In the genomic region with DNA sequence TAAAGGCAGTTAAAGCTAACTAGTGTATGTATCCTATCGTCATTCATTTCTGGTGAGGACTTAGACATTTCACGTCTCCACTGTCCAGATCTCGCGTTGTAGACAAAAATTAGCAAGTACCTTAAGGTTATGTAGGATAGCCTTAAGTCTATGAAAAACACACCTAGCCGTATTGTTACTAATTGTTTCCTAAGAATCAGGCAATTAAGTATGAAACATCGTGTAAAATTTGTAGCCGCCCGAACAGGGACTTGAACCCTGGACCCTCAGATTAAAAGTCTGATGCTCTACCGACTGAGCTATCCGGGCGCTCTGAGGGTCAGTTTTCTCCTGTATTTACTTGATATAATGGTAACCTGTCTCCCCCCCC, we compare ENCODE assay signal across 8 mouse cellular contexts. TPM values are rescaled to one million over a fixed set of nuclear protein-coding genes. Genes with fewer than 3 reads are reported as not detected.
DNase-seq lines count a peak whose midpoint lies in the region; ATAC-seq and TF ChIP-seq lines count a peak whose summit lies in the region.

No protein-coding gene starts in this region.

- peak; percentile 56 for ATAC-seq in granulocyte monocyte progenitor cell, adult 5-6 weeks (replicated peaks; ENCODE audit: poor library complexity, severe bottlenecking)
- peak; percentile 74 for ATAC-seq in intestine, embryonic 16.5 days
- peak; percentile 79 for ATAC-seq in midbrain, embryonic 16.5 days

- 3% methylated on average over 11 of the region's 11 CpGs for WGBS in intestine, embryonic 16.5 days
- 9% methylated on average over 11 of the region's 11 CpGs for WGBS in liver, adult 2 months
- WGBS in midbrain, embryonic 16.5 days, result 3% methylated on average over 11 of the region's 11 CpGs

- H3K9me3 ChIP-seq in intestine, embryonic 16.5 days (ENCODE audit: control insufficient read depth, low read length), result no peaks in the 10 kb centered on the region
- no peaks in the 10 kb centered on the region for H3K9me3 ChIP-seq in midbrain, embryonic 16.5 days (replicated peaks; ENCODE audit: control insufficient read depth, low read length, poor library complexity, severe bottlenecking)

- no peak for TF ChIP-seq CTCF in liver, adult 2 months (IDR thresholded peaks at IDR 0.05; ENCODE audit: low read depth, low read length)

- no peaks in the 10 kb centered on the region for H3K27me3 ChIP-seq in intestine, embryonic 16.5 days (replicated peaks; ENCODE audit: control insufficient read depth, insufficient read depth, low read length)
- no peaks in the 10 kb centered on the region for H3K27me3 ChIP-seq in liver, adult 2 months (ENCODE audit: control insufficient read depth, insufficient read depth, low read length)
- H3K27me3 ChIP-seq in midbrain, embryonic 16.5 days (ENCODE audit: control insufficient read depth, insufficient read depth, low read depth, low read length), result no peaks in the 10 kb centered on the region

- DNase-seq in 3134 (ENCODE audit: extremely low read depth, insufficient read length, low spot score) (peak; percentile 65), MEL-GATA-1-ER (ENCODE audit: extremely low read depth, low read depth) (peak; percentile 90)
- DNase-seq in cerebellum, postnatal 36 days, result peak; percentile 58 to 73
- DNase-seq in liver, adult 2 months (ENCODE audit: extremely low read depth, low read depth, low spot score), result peak; percentile 69
- no peak for DNase-seq in spleen, adult 12 weeks (ENCODE audit: low spot score)

- peak overlapping the region; percentile 54 for H3K4me2 ChIP-seq in intestine, embryonic 16.5 days (ENCODE audit: low read depth, low read length)
- H3K4me2 ChIP-seq in midbrain, embryonic 16.5 days (ENCODE audit: low read length), result peak overlapping the region; percentile 59

- no peaks in the 10 kb centered on the region for H3K36me3 ChIP-seq in intestine, embryonic 16.5 days (ENCODE audit: control insufficient read depth, insufficient read depth, low read length)
- H3K36me3 ChIP-seq in liver, adult 2 months (ENCODE audit: control insufficient read depth, insufficient read depth, low read length), result no peaks in the 10 kb centered on the region
- H3K36me3 ChIP-seq in midbrain, embryonic 16.5 days (ENCODE audit: control insufficient read depth, insufficient read depth, low read length), result no peaks in the 10 kb centered on the region

- H3K9ac ChIP-seq in intestine, embryonic 16.5 days (ENCODE audit: low read depth, low read length), result peak overlapping the region; percentile 37; the same call in 1 of the 2 replicates
- no peak overlapping the region for H3K9ac ChIP-seq in liver, adult 2 months (ENCODE audit: low read depth, low read length)
- H3K9ac ChIP-seq in midbrain, embryonic 16.5 days (ENCODE audit: low read depth, low read length), result no peak overlapping the region

- peaks cover 7% of the 10 kb centered on the region; the same call in 1 of the 2 replicates for H3K4me1 ChIP-seq in intestine, embryonic 16.5 days (ENCODE audit: control insufficient read depth, insufficient read depth, low read length)
- peaks cover 1% of the 10 kb centered on the region; the same call in 1 of the 2 replicates for H3K4me1 ChIP-seq in liver, adult 2 months (ENCODE audit: control insufficient read depth, insufficient read depth, low read length)
- peaks cover 4% of the 10 kb centered on the region; the same call in 1 of the 2 replicates for H3K4me1 ChIP-seq in midbrain, embryonic 16.5 days (ENCODE audit: control insufficient read depth, insufficient read depth, low read length)

- peak overlapping the region; percentile 69; the same call in 1 of the 2 replicates for H3K27ac ChIP-seq in intestine, embryonic 16.5 days (ENCODE audit: low read length)
- H3K27ac ChIP-seq in liver, adult 2 months (replicated peaks; ENCODE audit: insufficient read depth, low read depth, low read length), result no peak overlapping the region
- no peak overlapping the region for H3K27ac ChIP-seq in midbrain, embryonic 16.5 days (ENCODE audit: low read length)

- H3K4me3 ChIP-seq in intestine, embryonic 16.5 days (ENCODE audit: low read length), result peak overlapping the region; percentile 59
- H3K4me3 ChIP-seq in liver, adult 2 months (ENCODE audit: insufficient read depth, low read depth, low read length), result peak overlapping the region; percentile 29; the same call in 1 of the 2 replicates
- peak overlapping the region; percentile 50 for H3K4me3 ChIP-seq in midbrain, embryonic 16.5 days (ENCODE audit: low read depth, low read length)

- no peaks in the 10 kb centered on the region for H3K79me2 ChIP-seq in liver, adult 2 months (ENCODE audit: control insufficient read depth, insufficient read depth, low read length)

- TF ChIP-seq POLR2A in liver, adult 2 months (IDR thresholded peaks at IDR 0.05; ENCODE audit: extremely low read depth, insufficient read depth, low read length), result no peak

RNA-seq across cellular contexts. Expression of a gene that starts 3.7 kb away (rescaled TPM):
- 92.5 and 103 TPM in 2 replicates for total RNA-seq in granulocyte monocyte progenitor cell, adult 5-6 weeks (2014; fragmentation: Nextera tagmentation)
- total RNA-seq in granulocyte monocyte progenitor cell, adult 5-6 weeks (2017), result 77.9 and 121 TPM in 2 replicates
- 19.1 and 24.1 TPM in 2 replicates for polyA plus RNA-seq in intestine, embryonic 16.5 days (2015; fragmentation: Nextera tagmentation; extraction: Ambion mirVana)
- total RNA-seq in liver, adult 2 months (2014; rRNA removed), result 40.9 and 41.8 TPM in 2 replicates
- 8.9 and 14.3 TPM in 2 replicates for polyA plus RNA-seq in liver, adult 2 months (2012; rRNA removed)
- polyA plus RNA-seq in midbrain, embryonic 16.5 days (2015; fragmentation: Nextera tagmentation; extraction: Ambion mirVana), result 35.4 and 40.8 TPM in 2 replicates

RNA-seq across cellular contexts. Expression of a gene that starts 11.4 kb away (rescaled TPM):
- total RNA-seq in granulocyte monocyte progenitor cell, adult 5-6 weeks (2014; fragmentation: Nextera tagmentation), result 2.4 and 3.2 TPM in 2 replicates
- 1.1 and 1.4 TPM in 2 replicates for total RNA-seq in granulocyte monocyte progenitor cell, adult 5-6 weeks (2017)
- 5.2 and 5.3 TPM in 2 replicates for polyA plus RNA-seq in intestine, embryonic 16.5 days (2015; fragmentation: Nextera tagmentation; extraction: Ambion mirVana)
- 2.5 TPM in 2 replicates for total RNA-seq in liver, adult 2 months (2014; rRNA removed)
- 1.6 and 3.3 TPM in 2 replicates for polyA plus RNA-seq in liver, adult 2 months (2012; rRNA removed)
- 12.3 and 14.0 TPM in 2 replicates for polyA plus RNA-seq in midbrain, embryonic 16.5 days (2015; fragmentation: Nextera tagmentation; extraction: Ambion mirVana)
